Mouse (Mus musculus): ENCODE measurements around the gene Svs5. TPM values are rescaled to one million over a fixed set of nuclear protein-coding genes. Genes with fewer than 3 reads are reported as not detected.
"Not testable (repeated sequence)": the region's sequence is repeated elsewhere in the genome, so short reads cannot be mapped to it uniquely, and the experiment has no call there.

Svs5 gene
- not detected in 2 replicates for polyA plus RNA-seq (2015; fragmentation: Nextera tagmentation; extraction: Ambion mirVana)

DNA sequence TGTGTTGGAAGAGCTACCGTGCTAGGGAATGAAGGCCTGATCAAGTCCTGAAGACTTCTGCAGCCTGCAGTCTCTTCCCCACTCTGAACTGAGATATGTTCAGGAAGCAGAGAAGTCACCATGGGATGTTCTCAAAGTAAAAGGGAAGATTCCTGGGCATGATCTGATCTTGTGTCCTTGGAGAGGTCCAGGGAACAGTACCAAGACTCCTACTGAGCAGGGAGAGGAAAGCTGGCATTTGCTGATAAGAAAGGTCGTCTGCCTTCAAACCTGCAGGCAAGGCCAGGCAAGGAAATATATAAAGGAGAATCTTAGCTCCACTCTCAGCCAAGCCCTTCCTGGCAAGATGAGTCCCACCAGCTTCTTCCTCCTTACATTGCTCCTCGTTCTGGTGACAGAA is at the start of gene Svs5:
TSS of gene Svs5 (plus strand) at position 301 of the 400 bp plus-strand sequence.
- H3K27ac ChIP-seq (ENCODE audit: low read length); ATAC-seq (ENCODE audit: low FRiP score, low TSS enrichment); H3K4me2 ChIP-seq (replicated peaks; ENCODE audit: low read depth, low read length); H3K27me3 ChIP-seq (ENCODE audit: insufficient read depth, low read length); H3K9ac ChIP-seq (replicated peaks; ENCODE audit: low read length); H3K4me1 ChIP-seq (ENCODE audit: insufficient read depth, low read length); H3K36me3 ChIP-seq (ENCODE audit: insufficient read depth, low read length); H3K9me3 ChIP-seq (ENCODE audit: low read length); H3K4me3 ChIP-seq (ENCODE audit: low read length): not testable (repeated sequence)
- WGBS, result 72% methylated on average over 3 of the region's 3 CpGs

- not testable (repeated sequence) for H3K4me2 ChIP-seq (replicated peaks; ENCODE audit: low read depth, low read length); H3K27me3 ChIP-seq (ENCODE audit: insufficient read depth, low read length); H3K4me1 ChIP-seq (ENCODE audit: insufficient read depth, low read length); H3K27ac ChIP-seq (ENCODE audit: low read length); ATAC-seq (ENCODE audit: low FRiP score, low TSS enrichment); H3K36me3 ChIP-seq (ENCODE audit: insufficient read depth, low read length); H3K9ac ChIP-seq (replicated peaks; ENCODE audit: low read length); H3K9me3 ChIP-seq (ENCODE audit: low read length); H3K4me3 ChIP-seq (ENCODE audit: low read length)
- WGBS, result 57% methylated on average over 1 of the region's 1 CpGs
Measured at GRCm38 (mm10) chr2:164288968-164289367, 43.6 kb upstream of the Svs5 start, which contains the start of gene Svs3a. Gene Svs3a, plus strand, starts transcription at chr2:164289268.

GRCm38 (mm10) chr2:164312599-164312998 is 19.9 kb upstream of the Svs5 start:
- Histone ChIP-seq H3K4me1 (ENCODE audit: insufficient read depth, low read length) (no peaks in the 10 kb centered on the region), H3K4me2 (replicated peaks; ENCODE audit: low read depth, low read length) (no peak overlapping the region), H3K36me3 (ENCODE audit: insufficient read depth, low read length) (no peaks in the 10 kb centered on the region), H3K27ac (ENCODE audit: low read length) (no peak overlapping the region), H3K9ac (replicated peaks; ENCODE audit: low read length) (no peak overlapping the region), H3K27me3 (ENCODE audit: insufficient read depth, low read length) (no peaks in the 10 kb centered on the region), H3K4me3 (ENCODE audit: low read length) (no peak overlapping the region), H3K9me3 (ENCODE audit: low read length) (no peaks in the 10 kb centered on the region)
- no peak for ATAC-seq (ENCODE audit: low FRiP score, low TSS enrichment)
- 88% methylated on average over 5 of the region's 5 CpGs for whole genome bisulfite sequencing

- H3K4me3 ChIP-seq (ENCODE audit: low read length); ATAC-seq (ENCODE audit: low FRiP score, low TSS enrichment); H3K4me2 ChIP-seq (replicated peaks; ENCODE audit: low read depth, low read length); H3K27me3 ChIP-seq (ENCODE audit: insufficient read depth, low read length); H3K4me1 ChIP-seq (ENCODE audit: insufficient read depth, low read length); H3K36me3 ChIP-seq (ENCODE audit: insufficient read depth, low read length); H3K9ac ChIP-seq (replicated peaks; ENCODE audit: low read length); H3K27ac ChIP-seq (ENCODE audit: low read length); H3K9me3 ChIP-seq (ENCODE audit: low read length): not testable (repeated sequence)
Measured at GRCm38 (mm10) chr2:164315460-164315859, 17.1 kb upstream of the Svs5 start.

- H3K27ac ChIP-seq (ENCODE audit: low read length); H3K4me1 ChIP-seq (ENCODE audit: insufficient read depth, low read length); H3K27me3 ChIP-seq (ENCODE audit: insufficient read depth, low read length); H3K9ac ChIP-seq (replicated peaks; ENCODE audit: low read length); H3K4me3 ChIP-seq (ENCODE audit: low read length); ATAC-seq (ENCODE audit: low FRiP score, low TSS enrichment); H3K4me2 ChIP-seq (replicated peaks; ENCODE audit: low read depth, low read length); H3K36me3 ChIP-seq (ENCODE audit: insufficient read depth, low read length); H3K9me3 ChIP-seq (ENCODE audit: low read length): not testable (repeated sequence)
- WGBS, result 89% methylated on average over 1 of the region's 1 CpGs
Measured at GRCm38 (mm10) chr2:164316451-164316850, 16.1 kb upstream of the Svs5 start, which contains the start of gene Svs6. Gene Svs6, plus strand, starts transcription at chr2:164316751.

DNA sequence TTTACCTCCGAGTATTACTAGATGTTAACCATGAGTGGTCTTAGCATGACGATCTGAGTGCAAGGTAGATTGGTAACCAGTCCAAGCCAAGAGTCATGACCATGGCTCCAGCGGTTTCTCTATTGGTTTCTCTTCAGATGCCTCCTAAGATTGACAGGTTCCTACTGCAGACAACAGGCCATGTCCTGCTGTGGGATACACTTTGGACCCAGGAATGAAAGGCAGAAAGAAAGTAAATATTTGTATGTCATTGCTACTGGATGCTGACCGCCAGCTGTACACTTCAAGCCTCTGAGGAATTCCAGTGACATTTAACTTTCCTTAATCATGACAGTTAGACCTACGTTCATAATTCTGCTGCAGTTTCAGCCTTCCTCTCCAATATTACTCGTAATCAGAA is 11.6 kb upstream of the Svs5 start:
- H3K9ac ChIP-seq (replicated peaks; ENCODE audit: low read length), result no peak overlapping the region
- H3K27me3 ChIP-seq (ENCODE audit: insufficient read depth, low read length), result no peaks in the 10 kb centered on the region
- no peak overlapping the region for H3K27ac ChIP-seq (ENCODE audit: low read length)
- H3K36me3 ChIP-seq (ENCODE audit: insufficient read depth, low read length), result no peaks in the 10 kb centered on the region
- no peak for ATAC-seq (ENCODE audit: low FRiP score, low TSS enrichment)
- H3K9me3 ChIP-seq (ENCODE audit: low read length), result no peaks in the 10 kb centered on the region
- no peaks in the 10 kb centered on the region for H3K4me1 ChIP-seq (ENCODE audit: insufficient read depth, low read length)
- H3K4me2 ChIP-seq (replicated peaks; ENCODE audit: low read depth, low read length), result no peak overlapping the region
- WGBS, result 89% methylated on average over 6 of the region's 6 CpGs
- no peak overlapping the region for H3K4me3 ChIP-seq (ENCODE audit: low read length)

DNA sequence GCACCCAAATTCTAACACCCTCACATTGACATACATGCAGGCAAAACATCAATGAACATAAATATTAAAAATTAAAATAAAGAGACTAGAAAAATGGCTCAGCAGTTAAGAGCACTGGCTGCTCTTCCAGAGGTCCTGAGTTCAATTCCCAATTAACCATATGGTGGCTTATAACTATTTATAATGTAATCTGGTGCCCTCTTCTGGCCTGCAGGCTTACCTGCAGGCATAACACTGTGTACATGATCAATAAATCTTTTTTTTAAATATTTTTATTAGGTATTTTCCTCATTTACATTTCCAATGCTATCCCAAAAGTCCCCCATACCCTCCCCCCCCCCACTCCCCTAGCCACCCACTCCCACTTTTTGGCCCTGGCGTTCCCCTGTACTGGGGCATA is 11.2 kb downstream of the Svs5 start:
- 80% methylated on average over 1 of the region's 1 CpGs for WGBS
- H3K4me1 ChIP-seq (ENCODE audit: insufficient read depth, low read length), result not testable (repeated sequence)

DNA sequence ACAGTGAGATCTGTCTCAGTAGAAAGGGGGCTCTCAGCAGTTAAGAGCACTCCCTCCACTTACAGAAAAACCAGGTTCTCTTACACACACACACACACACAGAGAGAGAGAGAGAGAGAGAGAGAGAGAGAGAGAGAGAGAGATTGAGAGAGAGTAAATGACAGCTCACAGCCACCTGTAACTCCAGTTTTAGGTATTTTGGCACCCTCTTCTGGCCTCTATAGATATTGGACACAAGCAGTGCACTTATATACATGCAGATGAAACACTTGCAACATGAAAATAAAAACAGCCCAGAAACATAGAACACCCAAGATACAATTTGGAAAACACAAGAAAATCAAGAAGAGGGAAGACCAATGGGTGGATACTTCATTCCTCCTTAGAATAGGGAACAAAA is 15.2 kb downstream of the Svs5 start:
- not testable (repeated sequence) for H3K27ac ChIP-seq (ENCODE audit: low read length); H3K27me3 ChIP-seq (ENCODE audit: insufficient read depth, low read length); H3K4me3 ChIP-seq (ENCODE audit: low read length); H3K36me3 ChIP-seq (ENCODE audit: insufficient read depth, low read length); H3K9me3 ChIP-seq (ENCODE audit: low read length); H3K9ac ChIP-seq (replicated peaks; ENCODE audit: low read length); ATAC-seq (ENCODE audit: low FRiP score, low TSS enrichment); H3K4me2 ChIP-seq (replicated peaks; ENCODE audit: low read depth, low read length); H3K4me1 ChIP-seq (ENCODE audit: insufficient read depth, low read length)

More for the DNA sequence above, 11.2 kb downstream of the Svs5 start:
- H3K27me3 ChIP-seq (ENCODE audit: insufficient read depth, low read length); H3K4me2 ChIP-seq (replicated peaks; ENCODE audit: low read depth, low read length); H3K9ac ChIP-seq (replicated peaks; ENCODE audit: low read length); H3K36me3 ChIP-seq (ENCODE audit: insufficient read depth, low read length); ATAC-seq (ENCODE audit: low FRiP score, low TSS enrichment); H3K4me3 ChIP-seq (ENCODE audit: low read length); H3K27ac ChIP-seq (ENCODE audit: low read length); H3K9me3 ChIP-seq (ENCODE audit: low read length): not testable (repeated sequence)

DNA sequence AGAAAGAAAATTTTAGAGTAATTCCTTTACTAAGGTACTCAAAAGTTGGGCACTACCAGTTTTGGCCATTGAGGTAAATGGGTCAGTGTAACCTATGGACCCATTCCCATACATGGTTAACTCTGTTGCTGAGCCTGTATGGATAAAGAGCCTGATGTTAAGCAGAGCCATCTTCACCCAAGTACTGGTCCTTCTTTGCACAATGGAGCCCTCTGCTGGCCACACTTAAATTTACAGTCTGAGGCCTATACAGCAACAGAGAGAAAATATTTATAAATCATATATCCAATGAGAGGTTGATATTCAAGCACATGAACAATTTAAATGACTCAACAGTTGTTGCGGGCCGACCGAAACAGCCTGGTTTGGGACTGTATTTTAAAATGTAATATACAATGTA is 16.4 kb downstream of the Svs5 start:
- ATAC-seq (ENCODE audit: low FRiP score, low TSS enrichment), result no peak
- H3K9ac ChIP-seq (replicated peaks; ENCODE audit: low read length), result no peak overlapping the region
- no peaks in the 10 kb centered on the region for H3K27me3 ChIP-seq (ENCODE audit: insufficient read depth, low read length)
- H3K4me2 ChIP-seq (replicated peaks; ENCODE audit: low read depth, low read length), result no peak overlapping the region
- H3K27ac ChIP-seq (ENCODE audit: low read length), result no peak overlapping the region
- no peaks in the 10 kb centered on the region for H3K4me1 ChIP-seq (ENCODE audit: insufficient read depth, low read length)
- 91% methylated on average over 3 of the region's 3 CpGs for WGBS
- H3K4me3 ChIP-seq (ENCODE audit: low read length), result no peak overlapping the region
- no peaks in the 10 kb centered on the region; the same call in 1 of the 2 replicates for H3K9me3 ChIP-seq (ENCODE audit: low read length)
- no peaks in the 10 kb centered on the region for H3K36me3 ChIP-seq (ENCODE audit: insufficient read depth, low read length)

DNA sequence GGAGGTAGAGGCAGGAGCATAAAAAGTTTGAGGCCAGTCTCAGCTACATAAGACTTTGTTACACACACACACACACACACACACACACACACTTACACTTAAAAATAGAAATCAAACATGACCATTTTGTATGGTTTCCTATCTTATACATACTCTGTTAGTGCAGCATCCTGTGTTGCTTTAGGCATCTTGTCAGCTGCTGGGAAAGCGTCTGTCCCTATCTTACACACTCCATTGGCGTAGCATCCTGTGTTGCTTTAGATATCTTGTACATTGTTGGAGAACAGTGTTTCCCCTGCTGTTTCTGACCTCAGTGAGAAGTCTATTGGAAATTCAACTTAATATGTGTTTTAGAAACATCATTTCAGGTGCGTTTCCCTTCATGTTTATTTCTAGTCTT is 20.2 kb downstream of the Svs5 start:
- 92% methylated on average over 3 of the region's 3 CpGs for WGBS
- peaks cover 6% of the 10 kb centered on the region for H3K27me3 ChIP-seq (ENCODE audit: insufficient read depth, low read length)
- H3K4me1 ChIP-seq (ENCODE audit: insufficient read depth, low read length), result no peaks in the 10 kb centered on the region
- ATAC-seq (ENCODE audit: low FRiP score, low TSS enrichment), result no peak
- no peak overlapping the region for H3K4me2 ChIP-seq (replicated peaks; ENCODE audit: low read depth, low read length)
- no peaks in the 10 kb centered on the region for H3K36me3 ChIP-seq (ENCODE audit: insufficient read depth, low read length)
- H3K4me3 ChIP-seq (ENCODE audit: low read length), result no peak overlapping the region
- no peaks in the 10 kb centered on the region; the same call in 1 of the 2 replicates for H3K9me3 ChIP-seq (ENCODE audit: low read length)
- no peak overlapping the region for H3K9ac ChIP-seq (replicated peaks; ENCODE audit: low read length)
- H3K27ac ChIP-seq (ENCODE audit: low read length), result no peak overlapping the region
